Mouse (Mus musculus): ENCODE measurements at regions not wholly inside any gene's neighbourhood (a gene's known extent, or its start where the extent isn't known, plus 50 kb on each side); places are given as distances from the start of the nearest gene placed in this dataset.

- no peak for DNase-seq
Measured at GRCm38 (mm10) chr9:116366193-116366592, 191.0 kb upstream of the Tgfbr2 start.

DNA sequence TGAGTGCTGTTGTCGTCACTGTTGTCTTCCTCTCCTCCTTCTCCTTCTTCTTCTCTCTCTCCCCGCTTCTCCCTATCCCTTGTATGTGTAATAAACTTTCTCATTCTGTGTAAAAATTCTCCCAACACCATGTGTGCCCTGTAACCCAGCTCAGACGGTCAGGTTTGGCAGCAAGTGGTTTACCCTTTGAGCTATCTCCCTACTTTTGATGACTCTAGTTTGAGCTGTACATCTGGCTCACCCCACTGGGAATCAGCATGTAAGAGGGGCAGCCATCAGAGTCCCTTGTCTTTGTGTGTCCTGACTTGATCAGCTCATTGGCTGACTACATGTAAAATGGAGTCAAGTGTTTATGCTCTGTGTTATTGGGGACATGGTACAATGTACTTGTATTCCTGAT lies 190.5 kb upstream of the Tgfbr2 start:
- DNase-seq: no peak

GRCm38 (mm10) chr9:116365016-116365685 lies 190.0 kb upstream of the Tgfbr2 start:
- no peak for DNase-seq

- DNase-seq: no peak
Measured at GRCm38 (mm10) chr9:116361092-116361491, 185.9 kb upstream of the Tgfbr2 start.

DNA sequence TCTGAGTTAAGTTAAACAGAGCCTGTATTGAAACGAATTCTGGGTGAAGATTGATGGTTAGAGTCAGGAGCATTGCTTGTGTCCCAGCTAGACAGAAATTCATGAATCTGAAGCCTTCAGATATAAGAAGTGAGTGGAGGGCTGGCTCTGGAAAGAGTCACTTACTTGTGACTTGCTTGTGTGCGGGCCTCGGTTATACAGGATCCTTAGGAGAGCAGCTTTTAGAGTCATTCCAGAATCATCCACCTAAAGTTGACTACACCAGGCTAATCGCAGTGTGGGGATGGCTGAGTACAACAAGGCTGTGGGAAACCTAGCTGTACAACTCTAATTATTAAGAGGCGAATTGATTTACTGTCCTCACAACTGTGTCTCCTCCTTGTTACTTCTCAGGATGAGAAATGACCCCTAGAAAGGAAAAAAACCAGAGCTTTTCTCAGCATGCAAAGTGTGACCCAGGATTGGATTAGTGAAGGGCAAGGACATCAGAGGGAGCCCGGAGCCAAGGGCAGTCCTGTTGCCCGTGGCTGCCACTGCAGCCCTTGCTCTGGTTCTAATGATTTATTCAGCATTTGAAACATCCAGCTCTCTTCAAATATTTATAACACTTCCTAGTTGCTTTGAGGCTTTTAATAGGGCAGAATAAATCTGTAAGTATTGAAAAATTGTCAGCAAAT lies 179.0 kb upstream of the Tgfbr2 start:
- no peak for DNase-seq

DNA sequence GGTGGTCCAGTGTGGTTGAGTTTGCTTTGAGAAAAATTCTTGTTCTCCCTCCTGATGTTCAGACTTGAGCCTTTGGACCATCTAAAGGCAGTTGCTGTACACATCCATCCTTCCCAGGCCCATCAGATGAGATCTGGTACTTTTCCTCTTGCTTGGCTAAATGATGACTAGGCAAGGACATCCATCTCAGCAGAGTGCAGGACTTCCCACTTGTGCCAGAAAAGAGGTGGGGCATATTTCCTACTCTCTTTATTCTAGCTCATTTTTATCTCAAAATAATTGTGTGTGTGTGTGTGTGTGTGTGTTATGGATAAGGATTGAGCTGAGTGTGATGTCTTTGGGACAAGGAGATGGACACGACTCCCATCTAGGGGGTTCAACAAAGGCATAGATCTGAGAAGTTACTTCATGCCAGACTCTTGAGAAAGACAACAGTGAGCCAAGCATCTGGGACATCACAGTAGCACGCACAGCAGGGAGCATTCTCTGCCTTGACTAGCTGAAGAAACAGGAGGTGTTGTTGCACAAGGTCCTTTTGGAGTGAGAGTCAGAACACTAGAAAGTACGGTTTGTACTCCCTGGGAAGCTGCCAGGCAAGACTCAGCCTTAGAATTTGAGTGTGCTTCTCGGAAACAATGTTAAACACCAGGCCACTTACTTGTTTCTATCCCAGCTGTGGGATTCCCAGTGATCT lies 177.8 kb upstream of the Tgfbr2 start:
- no peak for DNase-seq

DNA sequence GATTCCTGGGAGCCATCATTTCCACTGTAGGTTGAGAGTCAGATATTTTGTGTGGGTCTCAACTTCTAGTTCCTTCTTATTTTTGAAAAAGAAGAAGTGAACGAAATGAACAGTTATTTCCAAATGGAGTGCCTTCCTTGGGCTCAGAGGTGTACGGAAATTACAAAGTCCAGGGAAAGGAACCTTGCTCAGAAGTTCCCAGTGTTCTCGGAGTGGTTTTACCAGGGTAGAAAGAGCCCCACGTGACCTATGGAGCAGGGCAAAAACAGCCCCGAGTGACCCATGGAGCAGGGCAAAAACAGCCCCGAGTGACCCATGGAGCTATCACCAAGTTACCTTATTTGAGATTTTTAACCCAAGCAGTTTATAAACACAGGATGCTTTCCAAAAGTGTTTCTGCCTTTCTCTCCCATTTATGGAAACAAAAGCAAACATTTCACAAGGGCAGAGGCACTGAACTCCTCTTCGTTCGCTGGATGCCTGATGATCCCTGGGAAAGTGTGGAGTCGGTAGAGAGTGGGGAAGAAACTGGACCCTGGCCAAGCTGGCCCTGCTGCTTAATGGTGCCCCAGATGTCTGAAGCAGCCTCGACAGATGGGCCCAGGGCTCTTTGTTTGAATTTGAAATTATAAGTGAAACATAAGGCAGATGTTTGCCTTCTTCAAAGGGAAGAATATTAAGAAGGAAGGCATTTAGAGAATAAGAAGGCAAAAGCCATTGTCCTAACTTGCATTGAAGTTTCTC lies 175.8 kb upstream of the Tgfbr2 start:
- DNase-seq: no peak

GRCm38 (mm10) chr9:116347021-116347420 lies 171.9 kb upstream of the Tgfbr2 start:
- DNase-seq: no peak

- DNase-seq: no peak
Measured at GRCm38 (mm10) chr9:116346495-116346894, 171.3 kb upstream of the Tgfbr2 start.

- DNase-seq: no peak
Measured at GRCm38 (mm10) chr9:116343086-116343481, 167.9 kb upstream of the Tgfbr2 start.

DNA sequence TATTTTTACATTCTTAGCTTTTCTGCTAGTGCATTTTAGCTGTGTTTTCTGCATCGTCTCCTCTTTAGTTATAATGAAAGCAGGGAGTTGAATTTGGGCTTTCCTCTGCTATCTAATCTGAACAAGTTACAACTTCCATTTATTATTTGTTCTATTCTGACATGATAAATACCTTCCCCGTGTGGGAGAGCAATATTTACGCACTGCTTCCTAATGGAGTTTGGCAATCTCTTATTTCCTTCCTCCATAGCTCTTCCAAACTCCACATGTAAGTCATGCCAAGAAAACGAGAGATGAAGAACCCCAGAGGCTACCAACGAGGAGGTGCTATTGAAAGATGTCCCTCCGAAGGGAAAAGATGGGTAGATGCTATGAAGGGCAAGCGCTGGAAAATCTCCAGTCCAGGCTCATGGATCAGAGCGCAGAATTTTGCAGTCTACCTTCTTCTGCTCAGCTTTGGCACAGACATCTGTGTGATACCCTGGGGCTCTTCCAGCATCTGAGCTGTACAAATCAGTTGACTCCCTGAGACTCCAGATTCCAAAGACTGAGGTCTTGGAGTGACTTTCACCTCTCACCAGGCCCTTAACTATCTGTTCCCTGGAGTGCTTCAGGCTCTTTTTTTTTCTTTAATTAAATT lies 167.4 kb upstream of the Tgfbr2 start:
- no peak for DNase-seq

- no peak for DNase-seq
Measured at GRCm38 (mm10) chr9:116342009-116342408, 166.8 kb upstream of the Tgfbr2 start.

DNA sequence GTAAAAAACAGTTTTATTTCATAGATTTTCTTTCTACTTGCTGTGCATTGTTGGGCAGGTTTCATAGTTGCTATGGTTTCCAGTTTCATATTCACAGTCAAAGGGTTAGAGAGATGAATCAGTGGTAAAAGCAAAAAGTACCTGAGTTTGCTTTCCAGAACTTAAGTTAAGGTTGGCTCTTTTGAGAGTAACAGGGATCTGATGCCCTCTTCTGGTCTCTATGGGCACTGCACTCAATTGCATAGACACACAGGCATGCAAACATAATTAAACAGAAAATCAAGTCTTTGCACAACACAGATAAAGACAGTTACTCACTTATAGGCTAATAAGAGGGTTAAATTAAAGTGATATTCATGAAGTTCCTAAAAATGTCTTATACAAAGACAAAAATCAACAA lies 165.8 kb upstream of the Tgfbr2 start:
- peak; percentile 40 for DNase-seq

- no peak for DNase-seq
Measured at GRCm38 (mm10) chr9:116338729-116339100, 163.6 kb upstream of the Tgfbr2 start.

- no peak for DNase-seq
Measured at GRCm38 (mm10) chr9:116338093-116338728, 163.1 kb upstream of the Tgfbr2 start.

GRCm38 (mm10) chr9:116337446-116338010 lies 162.4 kb upstream of the Tgfbr2 start:
- DNase-seq: no peak

GRCm38 (mm10) chr9:116335561-116336478 lies 160.7 kb upstream of the Tgfbr2 start:
- DNase-seq: no peak

GRCm38 (mm10) chr9:116333956-116334463 lies 158.8 kb upstream of the Tgfbr2 start:
- no peak for DNase-seq

- DNase-seq: no peak
Measured at GRCm38 (mm10) chr9:116332485-116333118, 157.4 kb upstream of the Tgfbr2 start.

- no peak for DNase-seq
Measured at GRCm38 (mm10) chr9:116331406-116331805, 156.2 kb upstream of the Tgfbr2 start.
